Mouse (Mus musculus) frontal cortex, adult (tissue): ENCODE data around the gene Eva1b.
A peak's percentile ranks its signal among the peaks of the same experiment; 100 is the strongest.
"Not testable (repeated sequence)": the region's sequence is repeated elsewhere in the genome, so short reads cannot be mapped to it uniquely, and the experiment has no call there.

Experiments
- ATAC-seq: cut with Nextera tagmentation; 2 replicates; pipeline ENCODE4 v1.9.2; 2017; ENCODE audit warnings: mild to moderate bottlenecking, moderate library complexity, mixed read lengths; ENCODE audit not compliant: low TSS enrichment

The Eva1b gene

DNA sequence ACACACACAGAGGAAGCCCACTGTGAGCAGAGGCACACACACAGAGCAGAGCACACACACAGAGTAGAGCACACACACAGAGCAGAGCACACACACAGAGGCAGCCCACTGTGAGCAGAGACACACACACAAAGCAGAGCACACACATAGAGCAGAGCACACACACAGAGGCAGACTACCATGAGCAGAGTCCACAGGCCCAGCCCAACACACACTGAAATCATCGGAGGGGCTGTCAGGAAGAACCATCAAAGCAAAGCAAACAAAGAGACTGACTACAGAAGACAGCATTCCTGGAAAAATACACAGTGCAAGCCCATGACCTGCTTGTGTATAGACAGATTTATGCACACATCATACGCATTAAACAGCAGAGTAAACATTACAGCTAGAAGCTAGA, 8.3 kb downstream of the Eva1b start:
- ATAC-seq = no peak

- ATAC-seq = no peak
Measured at GRCm38 (mm10) chr4:126156617-126157016, 9.1 kb downstream of the Eva1b start.

DNA sequence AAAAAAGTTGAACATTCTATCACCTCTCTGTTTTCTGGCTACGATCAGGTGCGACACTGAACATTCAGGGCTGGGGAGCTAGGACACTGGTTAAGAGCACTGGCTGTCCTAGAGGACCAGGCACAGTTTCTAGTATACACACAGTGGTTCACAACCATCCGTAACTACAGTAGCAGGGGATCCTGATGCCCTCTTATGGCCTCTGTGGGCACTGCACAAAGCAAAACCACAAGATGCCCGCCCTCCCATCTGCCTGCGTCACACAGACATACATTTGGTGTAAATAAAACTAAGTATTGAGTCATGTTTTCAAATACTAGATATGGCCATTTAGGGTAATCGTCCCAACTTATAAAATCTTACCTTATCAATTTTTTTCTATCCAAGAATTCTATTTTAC, 10.0 kb downstream of the Eva1b start:
- no peak for ATAC-seq

DNA sequence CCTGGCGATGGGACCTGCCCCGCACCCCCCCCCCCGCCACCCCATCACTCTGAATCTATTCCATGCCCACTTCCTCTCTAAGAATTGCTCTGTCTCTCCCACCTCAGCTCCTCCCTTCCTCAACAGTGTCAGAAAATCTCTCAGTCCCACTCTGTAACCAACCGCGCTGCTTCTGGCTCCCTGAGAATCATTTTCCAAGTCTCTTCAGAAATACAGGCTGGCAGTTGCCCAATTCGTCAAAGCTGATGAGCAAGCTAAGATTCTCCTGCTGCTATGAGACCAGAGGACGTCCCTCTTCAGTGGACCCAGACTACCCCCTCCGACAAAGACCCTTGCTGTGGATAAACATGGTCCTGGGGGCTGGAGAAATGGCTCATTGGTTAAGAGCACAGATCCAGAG, 11.9 kb downstream of the Eva1b start:
- ATAC-seq = no peak

- ATAC-seq = no peak
Measured at GRCm38 (mm10) chr4:126160981-126161380, 13.4 kb downstream of the Eva1b start.

DNA sequence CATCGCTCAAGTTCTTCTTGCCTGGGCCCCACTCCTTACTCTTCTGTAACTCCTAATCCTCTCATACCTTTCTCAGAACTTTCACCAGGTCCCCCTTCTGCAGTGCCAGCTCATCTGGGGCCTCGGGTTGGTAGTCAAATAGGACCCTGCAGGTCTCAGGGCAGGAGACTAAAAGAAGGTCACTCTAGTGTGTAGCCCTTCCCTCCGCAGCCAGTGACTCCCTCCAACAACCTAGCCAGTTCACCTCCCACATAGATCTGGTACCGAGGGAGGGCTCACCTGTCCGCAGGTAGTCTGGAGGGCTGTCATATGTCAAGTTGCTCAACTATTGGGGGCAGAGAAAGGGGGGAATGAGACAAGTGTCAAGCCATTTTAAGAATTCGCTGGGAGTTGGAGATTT, 13.9 kb downstream of the Eva1b start:
- ATAC-seq = no peak

DNA sequence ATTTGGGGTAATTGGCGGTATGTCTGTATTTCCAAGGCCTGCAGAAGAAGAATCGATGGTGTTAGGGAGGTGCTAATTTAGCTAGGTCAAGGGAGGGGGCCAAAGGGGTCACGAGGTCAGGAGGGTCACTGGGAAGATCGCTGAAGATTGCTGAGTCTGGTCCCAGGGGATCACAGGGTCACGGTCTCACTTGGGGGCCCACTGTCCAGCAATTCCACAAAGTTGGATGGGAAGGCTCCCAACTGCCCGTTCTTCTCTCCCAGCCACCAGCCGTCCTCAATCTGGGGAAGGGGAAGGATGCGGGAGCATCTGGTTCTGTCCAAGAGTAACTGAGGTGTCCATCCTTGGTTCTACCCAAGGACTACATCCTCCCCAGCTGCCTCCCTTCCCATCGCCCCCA, 14.4 kb downstream of the Eva1b start:
- no peak for ATAC-seq

DNA sequence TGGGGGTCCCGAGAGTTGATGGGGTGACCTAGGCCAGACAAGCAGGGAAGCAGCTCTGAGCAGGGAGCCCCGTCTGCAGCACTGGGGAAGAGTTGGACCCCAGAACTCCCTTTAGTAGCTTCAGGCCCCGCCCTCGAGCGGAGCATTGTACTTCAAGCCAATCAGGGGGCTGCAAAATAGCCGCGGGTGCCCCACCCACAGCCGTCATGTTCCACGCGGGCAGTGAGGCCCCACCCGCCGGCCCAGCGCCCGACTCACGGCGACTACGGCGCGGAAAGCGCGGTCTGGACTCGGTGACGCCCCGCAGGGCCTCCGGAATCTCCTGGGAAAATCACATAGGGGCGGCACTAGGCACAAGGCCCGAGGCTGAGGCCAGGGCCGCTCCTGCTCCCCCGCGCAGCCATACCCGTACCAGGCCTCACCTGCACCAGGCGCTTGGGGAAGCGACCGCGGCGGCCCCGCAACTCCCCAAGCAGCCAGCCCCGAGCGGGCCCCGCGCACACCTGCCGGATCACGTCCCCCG, 15.1 kb downstream of the Eva1b start:
- peak; percentile 92 for ATAC-seq

DNA sequence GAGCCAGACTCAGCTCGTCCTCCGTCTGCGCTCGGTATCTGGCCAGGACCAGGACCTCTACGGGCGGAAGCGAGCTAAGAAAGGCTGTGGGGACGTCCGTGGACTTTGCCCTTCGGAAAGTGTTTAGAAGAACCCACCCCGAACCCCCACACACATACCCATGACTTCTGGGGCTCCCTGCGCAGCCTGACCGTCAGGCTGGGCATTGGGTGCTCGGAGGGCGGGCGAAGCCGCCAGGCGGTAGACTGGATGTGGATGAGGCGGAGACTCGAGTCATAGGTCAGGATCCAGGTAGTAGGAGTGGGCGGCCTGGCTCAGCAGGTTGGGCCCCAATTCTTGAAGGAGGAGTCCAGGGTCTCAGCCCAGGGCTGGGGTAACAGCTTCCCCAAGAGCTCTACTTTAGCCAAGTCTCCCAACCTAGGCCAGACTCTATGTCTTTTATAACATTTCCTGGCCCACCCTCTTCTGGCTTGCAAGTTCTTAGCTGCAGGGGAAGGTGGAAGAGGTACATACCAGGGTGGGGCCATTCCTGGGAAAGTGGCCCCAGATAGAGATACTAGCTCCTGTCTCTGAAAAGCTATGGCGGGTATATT, 15.6 kb downstream of the Eva1b start, which contains the start of gene Sh3d21:
Sh3d21 (minus strand) TSS at position 425 of the 593 bp plus-strand sequence.
- peak; percentile 3; the same call in 1 of the 2 replicates for ATAC-seq

DNA sequence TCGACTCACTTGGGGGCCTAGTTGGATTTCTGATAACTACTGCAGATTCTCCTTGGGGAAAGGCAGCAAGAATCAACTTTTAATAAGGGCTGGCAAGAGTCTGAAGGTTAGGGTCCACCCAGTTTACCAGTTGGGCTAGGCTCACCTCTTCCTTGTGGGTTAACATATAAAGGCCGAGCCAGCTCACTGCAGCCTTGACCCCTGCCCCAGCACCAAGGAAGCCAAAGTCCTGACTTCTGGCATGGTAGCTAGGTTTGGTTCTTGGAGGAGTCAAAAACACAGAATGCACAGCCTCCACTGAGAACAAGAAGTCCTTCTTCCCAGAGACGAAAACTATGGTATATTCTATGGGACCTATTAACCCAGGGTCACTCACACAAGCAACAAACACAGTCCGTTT, 16.1 kb downstream of the Eva1b start:
- no peak for ATAC-seq

DNA sequence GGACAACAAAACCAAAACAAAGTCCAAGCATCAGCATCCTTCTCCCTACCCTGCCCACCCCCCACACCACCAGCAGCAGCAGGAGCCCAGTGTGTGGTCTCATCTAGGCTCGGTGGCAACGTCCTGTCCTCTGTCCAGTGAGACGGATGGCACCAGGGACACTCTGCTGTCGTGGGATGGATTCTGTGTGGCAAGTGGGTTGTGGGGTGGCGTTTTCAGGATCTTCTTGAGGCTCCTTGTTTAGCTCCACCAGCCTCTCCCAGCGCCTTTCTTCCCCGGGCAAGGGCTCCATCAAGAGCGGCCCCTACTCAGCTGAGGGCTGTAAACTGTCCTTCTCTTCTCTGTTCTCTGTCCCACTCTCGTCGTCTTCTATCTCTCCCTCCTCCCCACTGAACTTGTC, 17.5 kb downstream of the Eva1b start:
- not testable (repeated sequence) for ATAC-seq

DNA sequence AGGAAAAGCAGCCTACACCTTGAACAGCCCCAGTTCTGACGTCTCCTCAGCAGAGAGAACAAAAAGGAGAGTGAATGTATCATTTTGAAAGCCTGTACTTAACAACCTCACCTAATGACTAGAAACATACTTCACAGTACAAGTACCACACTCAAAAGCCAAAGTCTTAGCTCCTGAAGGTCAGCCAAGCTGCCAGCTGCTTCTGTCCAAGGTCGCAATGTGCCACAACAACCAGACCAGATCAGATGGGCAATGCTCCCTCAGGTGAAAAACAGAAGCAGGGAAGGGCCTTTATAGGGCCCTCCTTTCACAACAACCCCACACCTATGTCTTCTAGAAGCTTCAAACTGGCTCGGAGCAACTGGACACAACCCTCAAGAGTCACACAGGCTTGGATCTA, 18.5 kb downstream of the Eva1b start:
- ATAC-seq = no peak

DNA sequence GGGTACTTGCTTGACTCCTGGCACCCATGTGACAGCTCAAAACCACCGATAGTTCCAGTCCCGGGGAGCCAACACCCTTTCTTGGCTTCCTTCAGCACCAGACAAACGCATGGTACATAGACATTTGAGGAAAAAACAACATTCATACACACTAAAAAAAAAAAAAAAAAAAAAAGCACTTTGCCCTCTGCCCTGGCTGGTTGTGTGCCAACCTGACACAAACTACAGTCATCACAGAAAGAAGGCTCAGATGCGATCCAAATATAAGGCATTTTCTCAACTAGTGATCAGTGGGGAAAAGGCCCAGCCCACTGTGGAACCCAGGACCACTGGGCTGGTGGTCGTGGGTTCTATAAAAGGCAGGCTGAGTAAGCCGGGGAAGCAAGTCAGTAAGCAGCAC, 21.3 kb downstream of the Eva1b start:
- ATAC-seq = no peak

DNA sequence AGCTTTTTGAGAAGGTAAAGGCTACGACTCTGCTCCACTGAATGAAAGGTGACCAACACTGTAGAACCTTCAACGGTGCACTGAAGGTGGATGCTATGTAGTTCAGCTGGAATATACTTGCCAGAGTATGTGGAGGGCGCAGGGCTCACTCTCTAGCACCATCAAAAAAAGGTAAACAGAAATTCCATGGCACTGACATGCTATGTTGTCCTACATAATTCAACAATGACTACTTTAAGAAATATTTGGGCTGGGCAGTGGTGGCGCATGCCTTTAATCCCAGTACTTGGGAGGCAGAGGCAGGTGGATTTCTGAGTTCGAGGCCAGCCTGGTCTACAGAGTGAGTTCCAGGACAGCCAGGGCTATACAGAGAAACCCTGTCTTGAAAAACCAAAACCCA, 23.2 kb downstream of the Eva1b start:
- ATAC-seq = not testable (repeated sequence)

GRCm38 (mm10) chr4:126173800-126174199, 26.3 kb downstream of the Eva1b start:
- ATAC-seq = no peak

DNA sequence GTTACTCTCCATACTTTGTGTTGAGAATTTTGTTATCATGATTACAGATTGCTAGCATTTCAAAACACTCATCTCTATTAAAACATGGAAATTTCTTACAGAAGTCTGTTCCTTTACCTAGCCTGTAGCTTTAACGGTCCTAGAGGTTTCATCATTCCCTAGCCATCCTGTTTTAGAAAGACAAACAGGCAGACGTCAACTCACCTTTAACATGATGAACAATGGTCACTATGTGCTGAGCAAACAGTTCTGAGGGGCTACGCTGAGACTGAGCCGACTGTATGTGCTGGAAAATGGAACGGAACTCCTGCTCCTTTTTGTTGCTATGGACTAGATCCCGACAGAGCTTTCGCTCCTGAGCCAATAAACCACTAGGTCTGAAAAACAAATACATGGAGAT, 28.4 kb downstream of the Eva1b start:
- not testable (repeated sequence) for ATAC-seq

DNA sequence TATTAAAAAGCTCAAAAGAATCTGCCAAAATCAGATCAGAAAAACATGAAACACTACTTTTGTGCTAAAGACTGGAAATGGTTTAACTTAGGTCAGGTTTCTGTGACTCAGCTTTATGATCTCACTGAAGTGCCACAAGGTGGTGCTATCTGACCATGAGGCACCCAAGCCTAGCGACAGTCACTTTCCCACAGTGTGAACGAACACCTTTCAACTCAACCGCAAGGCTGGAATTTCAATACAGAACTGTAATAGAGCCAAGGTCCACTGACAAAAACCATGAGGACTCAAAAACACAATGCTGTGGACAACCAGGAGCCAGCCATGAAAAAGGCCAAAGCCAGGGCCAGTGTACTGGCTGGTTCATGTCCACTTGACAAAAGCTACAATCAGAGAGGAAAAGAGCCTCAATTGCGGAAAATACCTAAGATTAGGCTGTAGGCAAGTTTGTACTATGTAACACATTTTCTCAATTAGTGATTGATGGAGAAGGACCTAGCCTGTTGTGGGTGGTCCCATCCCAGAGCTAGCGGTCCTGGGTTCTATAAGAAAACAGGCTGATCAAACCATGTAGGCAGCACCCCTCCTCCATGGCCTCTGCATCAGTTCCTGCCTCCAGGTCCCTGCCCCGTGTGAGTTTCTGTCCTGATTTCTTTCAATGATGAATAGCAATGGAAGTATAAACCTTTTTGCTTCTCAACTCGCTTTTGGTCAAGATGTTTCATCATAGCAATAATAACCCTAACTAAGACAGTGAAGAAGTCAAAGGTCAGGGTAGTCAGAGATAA, 33.8 kb downstream of the Eva1b start:
- ATAC-seq = peak; percentile 67; the same call in 1 of the 2 replicates

GRCm38 (mm10) chr4:126183034-126183433, 35.5 kb downstream of the Eva1b start:
- no peak for ATAC-seq

DNA sequence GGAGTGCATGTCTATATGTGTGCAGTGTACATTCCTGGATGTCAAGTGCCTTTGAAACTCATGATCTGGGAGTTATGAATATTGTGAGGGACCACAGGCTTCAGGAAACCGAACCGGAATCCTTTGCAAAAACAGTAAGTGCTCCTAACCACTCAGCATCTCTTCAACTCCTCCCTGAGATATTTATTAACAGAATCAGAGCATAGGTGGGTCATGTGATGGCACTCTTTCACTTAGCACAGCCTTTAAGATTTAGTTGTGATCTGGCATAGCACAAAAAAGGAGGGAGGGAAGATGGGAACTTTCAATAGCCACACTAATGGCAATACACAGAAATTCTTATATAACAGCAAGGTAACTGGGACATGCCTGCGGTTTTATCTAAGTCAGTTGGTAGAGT, 39.6 kb downstream of the Eva1b start:
- no peak for ATAC-seq

- ATAC-seq = no peak
Measured at GRCm38 (mm10) chr4:126190636-126191035, 43.1 kb downstream of the Eva1b start.

DNA sequence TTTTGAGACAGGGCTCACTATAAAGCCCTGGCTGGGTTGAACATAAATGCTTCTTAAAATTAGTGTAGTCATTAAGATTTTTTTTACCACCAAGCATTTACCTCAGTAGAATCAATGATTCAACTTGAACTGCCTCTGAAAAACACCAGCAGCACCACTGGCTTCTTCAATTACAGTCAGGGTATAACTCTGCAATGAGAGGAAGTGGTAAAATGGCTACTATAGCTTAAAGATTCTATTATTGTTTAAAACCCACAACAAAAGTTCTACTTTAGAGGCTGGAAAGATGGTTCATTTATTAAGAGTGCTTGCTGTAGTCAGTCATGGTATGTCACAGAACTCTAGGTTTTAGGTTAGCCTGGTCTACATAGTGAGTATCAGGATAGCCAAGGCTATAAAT, 46.7 kb downstream of the Eva1b start:
- ATAC-seq = no peak

DNA sequence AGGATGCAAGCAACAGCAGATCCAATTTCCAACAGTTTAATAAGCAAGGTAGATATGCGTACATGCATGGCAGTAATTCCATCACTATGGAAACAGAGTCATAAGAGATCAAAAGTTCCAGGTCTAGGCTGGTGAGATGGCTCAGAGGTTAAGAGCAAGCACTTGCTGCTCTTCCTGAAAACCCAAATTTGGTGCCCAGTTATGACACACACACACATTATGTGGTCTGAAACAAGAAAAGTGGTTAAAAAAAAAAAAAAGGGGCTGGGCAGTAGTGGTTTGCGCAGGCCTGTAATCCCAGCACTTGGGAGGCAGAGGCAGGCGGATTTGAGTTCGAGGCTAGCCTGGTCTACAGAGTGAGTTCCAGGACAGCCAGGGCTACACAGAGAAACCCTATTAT, 47.4 kb downstream of the Eva1b start:
- ATAC-seq = no peak

DNA sequence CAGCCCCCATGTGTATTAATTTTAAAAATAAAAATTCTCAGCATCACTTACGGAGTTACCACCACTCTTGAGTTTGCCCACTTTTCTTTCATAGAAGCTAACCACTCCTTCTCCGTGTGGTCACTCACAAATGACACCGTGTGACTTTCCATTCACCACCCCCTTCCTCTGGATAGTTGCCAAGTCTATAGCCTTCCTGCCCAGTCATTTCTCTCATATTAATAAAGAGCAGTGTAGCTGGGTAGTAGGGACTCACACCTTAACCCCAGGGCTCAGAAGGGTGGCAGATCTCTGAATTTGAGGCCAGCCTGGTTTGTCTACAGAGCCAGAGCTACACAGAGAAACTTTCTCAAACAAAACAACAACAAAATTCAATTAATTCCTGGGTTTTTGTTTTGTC, 49.9 kb downstream of the Eva1b start:
- no peak for ATAC-seq
